Mouse (Mus musculus) C2C12 (cell line): ENCODE results near the gene Arpp19. TPM values are rescaled to one million over a fixed set of nuclear protein-coding genes. Genes with fewer than 3 reads are reported as not detected.
A peak's percentile ranks its signal among the peaks of the same experiment; 100 is the strongest.

Experiments used
- H3K27me3 ChIP-seq: one replicate; pipeline ENCODE4 v1.6.1; 2011; ENCODE audit not compliant: control insufficient read depth, insufficient read depth, insufficient read length
- H3K36me3 ChIP-seq: one replicate; pipeline ENCODE4 v1.6.1; 2011; ENCODE audit not compliant: control insufficient read depth, insufficient read depth
- H3K4me3 ChIP-seq: one replicate; pipeline ENCODE4 v1.5.1; 2011; ENCODE audit warnings: mild to moderate bottlenecking, control low read depth; ENCODE audit not compliant: poor library complexity, insufficient read depth, severe bottlenecking
- H3K79me2 ChIP-seq: one replicate; pipeline ENCODE4 v1.6.1; 2011; ENCODE audit not compliant: control insufficient read depth, insufficient read depth
- H3K79me3 ChIP-seq: one replicate; pipeline ENCODE4 v1.6.1; 2011; ENCODE audit warnings: low read depth, control low read depth
- H3ac ChIP-seq: one replicate; pipeline ENCODE3; 2011; ENCODE audit warnings: low read depth; ENCODE audit not compliant: control insufficient read depth, insufficient read length
- CEBPB ChIP-seq: IDR thresholded peaks from one replicate; pipeline ENCODE4 v1.6.1; 2011; ENCODE audit warnings: low read depth, mild to moderate bottlenecking, control low read depth, moderate library complexity
- CTCF ChIP-seq: IDR thresholded peaks from one replicate; pipeline ENCODE4 v1.5.1; 2011; ENCODE audit not compliant: control insufficient read depth, insufficient read depth, insufficient read length
- FOSL1 ChIP-seq: IDR thresholded peaks from one replicate; pipeline ENCODE4 v1.8.0; 2011; ENCODE audit warnings: mild to moderate bottlenecking, low read length; ENCODE audit not compliant: poor library complexity, insufficient read depth, severe bottlenecking
- MAX ChIP-seq: IDR thresholded peaks from one replicate; pipeline ENCODE4 v1.6.1; 2011; ENCODE audit warnings: mild to moderate bottlenecking, control low read depth
- MYOD1 ChIP-seq: IDR thresholded peaks from one replicate; pipeline ENCODE4 v1.6.1; 2011; ENCODE audit warnings: low read depth; ENCODE audit not compliant: control insufficient read depth, insufficient read length
- MYOG ChIP-seq: IDR thresholded peaks from one replicate; pipeline ENCODE4 v1.6.1; 2011; ENCODE audit not compliant: control insufficient read depth, insufficient read length; ENCODE audit errors: extremely low read depth
- USF1 ChIP-seq: IDR thresholded peaks from one replicate; pipeline ENCODE4 v1.6.1; 2011; ENCODE audit warnings: low read depth, mild to moderate bottlenecking, control low read depth, moderate library complexity
- polyA plus RNA-seq: library from polyadenylated mRNA; unstranded; fragments of >200 nt; fragmentation: generic; extraction: Trizol; gene quantifications from one replicate; pipeline ENCODE4 v1.2.1, GENCODE M21; 2012; ENCODE audit warnings: missing spikeins

Arpp19 gene
- polyA plus RNA-seq, 1 experiment: 232 TPM

DNA sequence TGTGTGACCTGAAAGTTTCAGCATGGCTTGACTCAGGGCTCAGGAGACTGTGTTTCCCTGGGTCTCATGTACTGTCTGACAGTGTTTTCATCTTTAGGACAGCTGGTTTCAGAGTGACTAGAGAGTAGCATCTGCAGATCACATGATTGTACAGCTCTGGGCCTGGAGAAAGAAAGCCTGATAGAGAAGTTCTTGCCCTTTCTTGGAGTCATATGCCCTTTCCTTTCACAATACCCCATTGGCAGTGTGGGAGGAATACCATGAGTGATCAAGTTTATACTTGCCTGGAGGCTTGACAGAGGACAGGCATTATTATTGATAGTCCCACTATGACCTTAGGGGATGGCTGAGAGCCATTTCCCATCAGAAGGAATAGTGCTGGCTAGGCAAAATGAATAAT is 39.8 kb downstream of the Arpp19 start:
- Histone ChIP-seq H3K79me2 (peaks cover 99% of the 10 kb centered on the region), H3K4me3 (no peak overlapping the region), H3K79me3 (peaks cover 67% of the 10 kb centered on the region), H3ac (no peak overlapping the region), H3K36me3 (no peaks in the 10 kb centered on the region), H3K27me3 (no peaks in the 10 kb centered on the region)
- TF ChIP-seq CTCF (no peak), CEBPB (no peak), USF1 (no peak), MYOG (no peak), MYOD1 (no peak), FOSL1 (no peak), MAX (no peak)

DNA sequence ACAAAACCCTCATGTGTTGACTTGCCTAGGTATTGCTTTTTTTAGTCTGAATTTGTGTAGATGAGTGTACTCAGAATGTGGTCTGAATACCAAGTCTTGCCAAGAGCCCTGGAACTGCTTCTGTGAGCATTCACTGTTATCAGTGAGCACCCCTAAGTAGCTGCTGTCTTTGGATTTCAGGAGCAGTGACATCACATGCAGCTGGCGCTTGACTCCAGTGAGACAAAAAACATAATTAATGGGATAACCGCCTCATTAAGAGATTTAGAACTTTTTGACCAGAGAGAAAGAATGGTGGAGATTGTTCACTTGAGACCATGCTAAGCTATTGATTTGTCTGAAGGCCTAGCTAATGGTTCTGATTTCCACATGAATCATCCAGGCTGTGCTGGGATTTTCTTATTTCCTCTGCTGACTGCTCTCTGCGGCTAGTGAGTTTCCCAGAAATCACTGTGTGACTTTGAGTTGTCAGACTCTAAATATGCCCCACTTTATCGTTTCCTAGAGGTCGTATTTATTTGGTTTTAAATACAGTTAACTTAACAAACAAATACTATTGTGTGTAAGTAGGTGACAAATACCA is 47.9 kb downstream of the Arpp19 start:
- H3K36me3 ChIP-seq: no peaks in the 10 kb centered on the region
- no peak overlapping the region for H3ac ChIP-seq
- TF ChIP-seq MYOG (no peak), MYOD1 (no peak), CEBPB (no peak), CTCF (no peak), USF1 (no peak), FOSL1 (no peak), MAX (no peak)
- peaks cover 86% of the 10 kb centered on the region for H3K79me2 ChIP-seq
- no peak overlapping the region for H3K4me3 ChIP-seq
- peaks cover 28% of the 10 kb centered on the region for H3K79me3 ChIP-seq
- H3K27me3 ChIP-seq: no peaks in the 10 kb centered on the region

DNA sequence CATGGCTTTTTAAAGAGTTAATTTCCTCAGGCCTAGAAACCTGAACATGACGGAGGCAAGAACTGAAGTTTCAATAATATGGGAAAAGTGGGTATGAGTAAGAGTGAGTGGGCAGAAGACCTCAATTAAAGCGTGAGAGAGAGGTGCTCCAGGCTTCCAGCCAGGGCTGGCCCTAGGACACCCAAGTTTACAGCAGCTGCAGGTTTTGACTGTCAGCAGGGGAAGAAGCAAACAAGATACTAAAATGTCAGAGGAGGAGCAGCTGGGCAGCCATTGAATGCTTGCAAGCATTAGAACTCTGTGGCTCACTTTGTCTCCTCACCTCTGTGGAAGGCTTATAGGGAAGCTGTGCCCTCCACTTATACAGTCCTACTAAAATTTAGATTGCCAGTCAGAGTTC is 50.4 kb downstream of the Arpp19 start:
- TF ChIP-seq MAX (no peak), MYOD1 (no peak), USF1 (no peak), CTCF (no peak), FOSL1 (no peak), CEBPB (no peak), MYOG (no peak)
- H3K27me3 ChIP-seq: no peaks in the 10 kb centered on the region
- H3K36me3 ChIP-seq: no peaks in the 10 kb centered on the region
- H3K4me3 ChIP-seq: no peak overlapping the region
- peaks cover 93% of the 10 kb centered on the region for H3K79me2 ChIP-seq
- no peak overlapping the region for H3ac ChIP-seq
- peaks cover 28% of the 10 kb centered on the region for H3K79me3 ChIP-seq

DNA sequence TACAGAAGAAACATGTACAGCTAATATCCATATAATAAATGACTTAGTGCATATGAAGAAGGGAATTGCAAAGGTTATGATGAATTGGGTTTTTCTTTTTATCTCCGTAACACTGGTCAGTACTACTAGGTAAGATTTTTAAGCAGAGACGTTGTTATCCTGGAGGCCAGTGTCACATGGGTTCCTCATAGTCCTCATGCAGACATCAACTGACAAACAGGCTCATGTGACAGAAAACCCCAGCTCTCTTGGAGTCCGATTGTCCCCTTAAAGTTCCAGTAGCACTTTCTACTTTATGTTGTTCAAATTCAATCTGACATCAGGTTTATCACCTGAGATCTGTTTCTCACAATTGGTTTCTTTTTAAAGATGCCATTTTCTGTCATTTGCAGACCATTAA is 51.9 kb downstream of the Arpp19 start:
- H3K27me3 ChIP-seq: no peaks in the 10 kb centered on the region
- TF ChIP-seq MYOD1 (no peak), CTCF (no peak), FOSL1 (no peak), USF1 (no peak), MAX (no peak), MYOG (no peak), CEBPB (no peak)

DNA sequence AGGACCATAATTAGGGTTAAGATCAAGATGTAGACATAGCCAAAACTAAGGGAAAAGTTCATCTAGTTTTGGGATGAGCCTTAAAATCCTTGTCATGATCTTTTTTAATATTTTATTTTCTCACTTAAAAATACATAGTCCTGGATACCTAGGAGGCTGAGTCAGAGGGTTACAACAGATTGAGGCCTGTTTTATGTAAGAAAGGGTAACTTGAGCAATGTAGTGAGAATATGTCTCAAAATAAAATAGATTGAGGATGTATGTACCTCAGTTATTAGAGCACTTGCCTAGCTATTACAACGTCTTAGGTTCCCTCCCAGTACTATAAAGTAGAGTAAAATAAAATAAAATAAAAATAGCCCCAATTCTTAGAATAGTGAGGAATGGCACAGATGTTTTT is 54.7 kb downstream of the Arpp19 start:
- H3K36me3 ChIP-seq: no peaks in the 10 kb centered on the region
- peaks cover 90% of the 10 kb centered on the region for H3K79me2 ChIP-seq
- H3K27me3 ChIP-seq: no peaks in the 10 kb centered on the region
- peaks cover 29% of the 10 kb centered on the region for H3K79me3 ChIP-seq
- TF ChIP-seq MYOG (no peak), FOSL1 (no peak), CTCF (no peak), CEBPB (no peak), MYOD1 (no peak), MAX (no peak), USF1 (no peak)
- no peak overlapping the region for H3K4me3 ChIP-seq
- no peak overlapping the region for H3ac ChIP-seq

More for the DNA sequence above, 51.9 kb downstream of the Arpp19 start:
- Histone ChIP-seq H3K79me3 (peaks cover 25% of the 10 kb centered on the region), H3K79me2 (peaks cover 97% of the 10 kb centered on the region), H3K4me3 (no peak overlapping the region), H3K36me3 (no peaks in the 10 kb centered on the region), H3ac (no peak overlapping the region)

- Histone ChIP-seq H3K27me3 (no peaks in the 10 kb centered on the region), H3K79me2 (peaks cover 88% of the 10 kb centered on the region), H3K4me3 (no peak overlapping the region), H3K36me3 (no peaks in the 10 kb centered on the region), H3K79me3 (peaks cover 44% of the 10 kb centered on the region), H3ac (no peak overlapping the region)
- TF ChIP-seq MYOD1: peak; percentile 24
- TF ChIP-seq MAX: no peak
- TF ChIP-seq USF1: no peak
- peak; percentile 6 for TF ChIP-seq CEBPB
- no peak for TF ChIP-seq MYOG
- no peak for TF ChIP-seq FOSL1
- TF ChIP-seq CTCF: no peak
Measured at GRCm38 (mm10) chr9:75094762-75095161, 57.3 kb downstream of the Arpp19 start.
